Mouse (Mus musculus) frontal cortex, postnatal 14 days (tissue): ENCODE measurements at regions not wholly inside any gene's neighbourhood (a gene's known extent, or its start where the extent isn't known, plus 50 kb on each side); places are given as distances from the start of the nearest gene placed in this dataset.

Experiments used
- DNase-seq, 2 experiments: peaks; one replicate each; pipeline ENCODE4 v3.0.0; 2022; ENCODE audit warnings: low spot score in 2 of 2

GRCm38 (mm10) chr8:11092348-11092747, 84.1 kb upstream of the Irs2 start:
- no peak for DNase-seq

GRCm38 (mm10) chr8:11091675-11092345, 83.6 kb upstream of the Irs2 start:
- DNase-seq: no peak

- DNase-seq: no peak
Measured at GRCm38 (mm10) chr8:11088946-11089665, 80.8 kb upstream of the Irs2 start.

GRCm38 (mm10) chr8:11085244-11085643, 77.0 kb upstream of the Irs2 start:
- peak in 1 of 2 experiments; percentile 25 for DNase-seq

- DNase-seq: no peak
Measured at GRCm38 (mm10) chr8:11084051-11084533, 75.8 kb upstream of the Irs2 start.

- DNase-seq: no peak
Measured at GRCm38 (mm10) chr8:11080813-11081212, 72.6 kb upstream of the Irs2 start.

GRCm38 (mm10) chr8:11079805-11080204, 71.5 kb upstream of the Irs2 start:
- DNase-seq: no peak

GRCm38 (mm10) chr8:11077138-11077537, 68.9 kb upstream of the Irs2 start:
- DNase-seq: no peak

GRCm38 (mm10) chr8:11071162-11071561, 62.9 kb upstream of the Irs2 start:
- DNase-seq: no peak

- no peak for DNase-seq
Measured at GRCm38 (mm10) chr8:11067450-11067849, 59.2 kb upstream of the Irs2 start.

GRCm38 (mm10) chr8:11065990-11066389, 57.7 kb upstream of the Irs2 start:
- DNase-seq: no peak

- DNase-seq: no peak
Measured at GRCm38 (mm10) chr8:11065303-11065702, 57.0 kb upstream of the Irs2 start.

GRCm38 (mm10) chr8:11063058-11063457, 54.8 kb upstream of the Irs2 start:
- no peak for DNase-seq

GRCm38 (mm10) chr8:11062348-11062946, 54.2 kb upstream of the Irs2 start:
- DNase-seq: no peak

GRCm38 (mm10) chr8:11061711-11062110, 53.5 kb upstream of the Irs2 start:
- DNase-seq: no peak

GRCm38 (mm10) chr8:11060604-11061003, 52.3 kb upstream of the Irs2 start:
- DNase-seq: no peak

GRCm38 (mm10) chr8:11058392-11058791, 50.1 kb upstream of the Irs2 start:
- DNase-seq: no peak
